Mouse (Mus musculus): Measurements from ENCODE around the gene Aplp2. TPM values are rescaled to one million over a fixed set of nuclear protein-coding genes. Genes with fewer than 3 reads are reported as not detected.

Gene Aplp2
- polyA plus RNA-seq, 1 experiment from 2014 or later, result 328 TPM

DNA sequence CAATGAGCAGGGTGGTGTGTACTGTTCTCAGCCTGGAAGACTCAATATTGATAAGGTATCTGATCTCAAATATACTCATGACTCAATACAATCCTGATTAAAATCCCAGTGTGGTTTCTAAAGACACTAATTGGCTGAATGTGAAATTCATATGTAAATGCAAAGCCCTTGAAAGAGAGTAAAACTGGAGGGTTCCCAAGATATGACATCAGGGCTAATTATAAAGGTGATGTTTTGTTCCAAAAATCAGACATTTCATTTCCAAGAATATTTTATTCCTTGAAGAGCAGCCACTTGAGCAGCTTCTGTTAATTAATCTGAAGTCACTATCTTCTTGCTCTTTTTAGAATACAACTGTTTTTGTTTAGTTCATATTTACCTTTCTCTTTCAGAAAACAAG, 96.0 kb downstream of the Aplp2 start:
- ATAC-seq (replicated peaks), result no peak
- H3K9ac ChIP-seq, result no peak overlapping the region
- H3K4me3 ChIP-seq, result no peak overlapping the region
- no peaks in the 10 kb centered on the region for H3K9me3 ChIP-seq
- H3K36me3 ChIP-seq (replicated peaks), result no peaks in the 10 kb centered on the region
- no peaks in the 10 kb centered on the region for H3K4me1 ChIP-seq
- H3K27me3 ChIP-seq (replicated peaks), result no peaks in the 10 kb centered on the region
- H3K27ac ChIP-seq, result no peak overlapping the region
- no peak overlapping the region for H3K4me2 ChIP-seq

- Histone ChIP-seq H3K36me3 (replicated peaks) (no peaks in the 10 kb centered on the region), H3K9ac (no peak overlapping the region), H3K4me1 (no peaks in the 10 kb centered on the region), H3K4me2 (no peak overlapping the region), H3K27me3 (replicated peaks) (no peaks in the 10 kb centered on the region), H3K9me3 (no peaks in the 10 kb centered on the region), H3K4me3 (no peak overlapping the region), H3K27ac (no peak overlapping the region)
- 81% methylated on average over 8 of the region's 8 CpGs for WGBS
- no peak for ATAC-seq (replicated peaks)
These were observed 103.2 kb downstream of the Aplp2 start for GRCm38 (mm10) chr9:31108464-31108863.

Other genes with a start within 250 kb of the Aplp2 start
- 5.0 and 5.4 TPM in 2 replicates for gene Zbtb44, start 181.2 kb downstream of the Aplp2 start, polyA plus RNA-seq (2015; fragmentation: Nextera tagmentation; extraction: Ambion mirVana)
- 0.89 and 1.1 TPM in 2 replicates for gene St14, start 80.0 kb downstream of the Aplp2 start, polyA plus RNA-seq (2015; fragmentation: Nextera tagmentation; extraction: Ambion mirVana)
- 8.9 and 9.9 TPM in 2 replicates for gene Prdm10, start 68.7 kb upstream of the Aplp2 start, polyA plus RNA-seq (2015; fragmentation: Nextera tagmentation; extraction: Ambion mirVana)
- gene Nfrkb, start 174.4 kb upstream of the Aplp2 start, polyA plus RNA-seq (2015; fragmentation: Nextera tagmentation; extraction: Ambion mirVana), result 30.9 and 33.3 TPM in 2 replicates

All from midbrain, embryonic 15.5 days (tissue).